Mouse (Mus musculus) ES-Bruce4 (cell line): ENCODE results near the gene Otogl. TPM values are rescaled to one million over a fixed set of nuclear protein-coding genes. Genes with fewer than 3 reads are reported as not detected.

Experiments
- H3K27ac ChIP-seq: 2 replicates; pipeline ENCODE4 v1.5.1; 2012; ENCODE audit warnings: low read length, inconsistent platforms; ENCODE audit not compliant: insufficient read depth
- H3K27me3 ChIP-seq: 2 replicates; pipeline ENCODE4 v1.6.1; 2012; ENCODE audit warnings: mild to moderate bottlenecking, low read length, inconsistent platforms; ENCODE audit not compliant: control insufficient read depth, poor library complexity, insufficient read depth, severe bottlenecking
- H3K36me3 ChIP-seq: 2 replicates; pipeline ENCODE4 v1.6.1; 2012; ENCODE audit warnings: inconsistent platforms, mild to moderate bottlenecking, low read length, moderate library complexity; ENCODE audit not compliant: control insufficient read depth, poor library complexity, insufficient read depth, severe bottlenecking
- H3K4me1 ChIP-seq: one replicate; pipeline ENCODE4 v1.8.1; 2011; ENCODE audit warnings: low read length; ENCODE audit not compliant: control insufficient read depth, insufficient read depth
- H3K4me3 ChIP-seq: 2 replicates; pipeline ENCODE4 v1.5.1; 2011; ENCODE audit warnings: low read depth, mild to moderate bottlenecking, low read length
- H3K9ac ChIP-seq: 2 replicates; pipeline ENCODE4 v1.6.1; 2012; ENCODE audit warnings: low read depth, mild to moderate bottlenecking, inconsistent platforms; ENCODE audit not compliant: poor library complexity, severe bottlenecking
- H3K9me3 ChIP-seq: replicated peaks from 2 replicates; pipeline ENCODE4 v1.6.1; 2012; ENCODE audit warnings: mild to moderate bottlenecking, low read length, inconsistent platforms; ENCODE audit not compliant: control insufficient read depth, poor library complexity, insufficient read depth, severe bottlenecking
- CTCF ChIP-seq: IDR thresholded peaks from one replicate; pipeline ENCODE4 v1.8.1; 2011; ENCODE audit warnings: low read depth, low read length
- EP300 ChIP-seq: IDR thresholded peaks from 2 replicates; pipeline ENCODE4 v1.6.1; 2011; ENCODE audit warnings: low read depth, low read length; ENCODE audit not compliant: insufficient read depth
- POLR2A ChIP-seq: IDR thresholded peaks from one replicate; pipeline ENCODE4 v1.8.1; 2011; ENCODE audit warnings: low read length; ENCODE audit not compliant: insufficient read depth
- polyA plus RNA-seq: library from polyadenylated mRNA; stranded (reverse); fragments of >200 nt; gene quantifications from 2 replicates; pipeline ENCODE4 v1.2.4, GENCODE M21; 2011; ENCODE audit warnings: low read depth; ENCODE audit not compliant: missing spikeins, insufficient read depth, insufficient read length

The Otogl gene
- polyA plus RNA-seq, 1 experiment, result not detected

DNA sequence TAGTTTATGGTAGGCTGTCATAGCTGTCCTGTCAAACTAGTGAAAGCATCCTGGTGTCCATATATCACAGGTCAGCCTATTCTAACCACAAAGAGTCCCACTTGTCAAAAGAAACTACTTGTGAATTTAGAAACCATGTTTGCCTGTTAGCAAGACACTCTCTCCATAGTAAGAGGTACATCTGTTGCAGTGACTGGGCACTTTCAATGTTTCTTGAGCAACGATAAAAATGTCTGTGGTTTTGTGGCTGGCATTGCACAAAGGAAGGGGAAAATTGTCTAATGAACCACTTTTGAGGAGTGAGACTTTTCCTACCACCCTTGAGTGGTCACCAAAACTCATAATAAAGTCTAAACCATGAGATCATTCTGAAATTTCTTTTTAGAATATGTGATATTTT is 36.1 kb upstream of the Otogl start:
- H3K27ac ChIP-seq, result no peak overlapping the region
- no peak overlapping the region for H3K9ac ChIP-seq
- H3K4me1 ChIP-seq, result no peaks in the 10 kb centered on the region
- no peaks in the 10 kb centered on the region for H3K36me3 ChIP-seq
- H3K9me3 ChIP-seq, result no peaks in the 10 kb centered on the region
- TF ChIP-seq POLR2A, result no peak
- H3K4me3 ChIP-seq, result no peak overlapping the region
- H3K27me3 ChIP-seq, result no peaks in the 10 kb centered on the region

DNA sequence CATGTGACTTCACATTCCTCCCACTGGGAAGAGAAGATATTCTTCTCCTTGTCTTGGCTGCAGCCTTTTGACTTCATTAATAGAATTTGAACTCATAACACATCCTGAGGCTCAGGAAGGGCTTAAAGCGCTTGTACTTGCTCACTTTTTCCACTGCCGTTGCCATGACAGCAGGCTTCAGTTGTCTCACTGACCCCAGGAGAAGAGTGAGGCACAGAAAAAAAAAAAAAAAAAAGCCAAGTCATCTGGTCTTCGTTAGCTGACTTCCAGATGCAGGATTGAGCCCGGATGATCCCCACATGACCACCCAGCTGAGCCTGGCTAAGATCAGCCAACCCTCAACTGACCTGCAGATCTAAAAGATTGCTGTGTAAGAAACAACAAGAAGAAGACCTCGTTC is 34.4 kb upstream of the Otogl start:
- Histone ChIP-seq H3K4me1 (no peaks in the 10 kb centered on the region), H3K9me3 (no peaks in the 10 kb centered on the region), H3K4me3 (no peak overlapping the region), H3K36me3 (no peaks in the 10 kb centered on the region), H3K27me3 (no peaks in the 10 kb centered on the region), H3K27ac (no peak overlapping the region), H3K9ac (no peak overlapping the region)
- no peak for TF ChIP-seq POLR2A
- no peak for TF ChIP-seq EP300
- TF ChIP-seq CTCF, result no peak

DNA sequence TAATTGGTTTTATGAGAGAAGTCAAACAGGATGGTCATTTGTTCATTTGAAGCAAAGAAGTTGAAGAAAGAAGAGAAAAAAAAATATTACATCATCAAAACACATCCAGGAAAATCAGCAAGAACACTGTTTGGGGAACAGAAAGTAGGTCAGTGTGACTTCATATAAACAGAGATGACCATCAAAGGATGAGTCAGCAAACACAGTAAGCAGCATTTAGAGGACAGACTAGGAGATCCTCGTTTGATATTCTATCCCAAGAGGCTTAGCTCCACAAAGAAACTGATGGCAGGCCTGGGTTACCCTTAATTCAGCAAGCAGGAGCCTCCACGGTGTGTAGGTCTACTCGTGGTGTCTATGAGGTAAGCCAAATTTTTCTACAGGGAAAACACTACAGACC is 31.9 kb upstream of the Otogl start:
- no peaks in the 10 kb centered on the region for H3K9me3 ChIP-seq
- H3K4me3 ChIP-seq, result no peak overlapping the region
- no peak overlapping the region for H3K9ac ChIP-seq
- H3K4me1 ChIP-seq, result no peaks in the 10 kb centered on the region
- H3K36me3 ChIP-seq, result no peaks in the 10 kb centered on the region
- H3K27me3 ChIP-seq, result no peaks in the 10 kb centered on the region
- TF ChIP-seq POLR2A, result no peak
- no peak for TF ChIP-seq CTCF
- no peak for TF ChIP-seq EP300
- no peak overlapping the region for H3K27ac ChIP-seq

DNA sequence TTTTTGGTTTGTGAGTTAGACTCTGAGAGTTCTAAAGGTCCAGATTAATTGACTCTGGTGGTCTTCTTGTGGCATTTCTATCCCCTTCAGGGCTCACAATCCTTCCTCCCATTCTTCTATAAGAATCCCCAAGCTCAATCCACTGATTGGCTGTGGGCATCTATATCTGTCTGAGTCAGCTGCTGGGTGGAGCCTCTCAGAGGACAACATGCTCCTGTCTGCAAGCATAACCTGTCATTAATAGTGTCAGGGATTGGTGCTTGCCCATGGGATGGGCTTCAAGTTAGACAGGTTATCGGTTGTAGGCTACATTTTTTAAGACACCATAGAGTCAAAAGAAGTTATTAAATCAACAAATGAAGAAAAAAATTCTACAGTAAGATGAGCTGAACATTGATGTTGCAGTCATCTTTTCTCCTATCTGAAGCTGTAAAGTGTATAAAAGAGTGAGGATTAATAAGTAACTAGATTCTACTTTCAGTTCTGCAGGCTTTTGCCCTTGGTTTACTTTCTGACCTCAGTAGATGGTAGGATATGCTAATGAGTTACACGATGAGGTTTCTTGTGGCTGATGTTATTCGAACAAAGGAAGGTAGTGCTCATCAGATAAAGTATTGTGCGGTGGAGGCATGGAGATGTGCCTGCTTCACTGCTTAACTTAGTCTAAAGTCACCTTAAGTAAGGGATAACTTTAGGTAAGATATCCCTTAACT is 29.4 kb upstream of the Otogl start:
- TF ChIP-seq CTCF, result no peak
- TF ChIP-seq EP300, result no peak
- TF ChIP-seq POLR2A, result no peak
- Histone ChIP-seq H3K4me3 (no peak overlapping the region), H3K4me1 (no peaks in the 10 kb centered on the region), H3K27ac (no peak overlapping the region), H3K9ac (no peak overlapping the region), H3K27me3 (no peaks in the 10 kb centered on the region), H3K9me3 (no peaks in the 10 kb centered on the region), H3K36me3 (no peaks in the 10 kb centered on the region)

DNA sequence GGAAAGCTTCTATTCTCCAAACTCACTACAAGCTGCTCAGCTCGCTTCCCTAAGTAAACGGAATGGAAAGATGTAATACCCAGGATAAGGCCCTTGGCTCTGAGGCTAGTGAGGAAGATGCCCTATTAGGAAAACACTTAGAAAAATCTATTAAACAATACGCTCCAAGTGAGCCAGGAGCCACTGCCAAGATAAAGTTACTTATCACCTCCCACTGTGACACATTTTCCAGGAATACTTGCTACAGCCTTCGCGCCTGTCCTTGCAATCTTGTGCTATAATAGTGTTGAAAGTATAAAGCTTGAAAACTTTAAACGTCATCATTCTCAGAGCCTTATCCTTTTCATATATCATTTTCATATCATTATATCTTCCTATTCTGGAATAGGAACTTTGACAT is 28.4 kb upstream of the Otogl start:
- H3K27me3 ChIP-seq, result no peaks in the 10 kb centered on the region
- no peak overlapping the region for H3K9ac ChIP-seq
- TF ChIP-seq CTCF (no peak), EP300 (no peak), POLR2A (no peak)

DNA sequence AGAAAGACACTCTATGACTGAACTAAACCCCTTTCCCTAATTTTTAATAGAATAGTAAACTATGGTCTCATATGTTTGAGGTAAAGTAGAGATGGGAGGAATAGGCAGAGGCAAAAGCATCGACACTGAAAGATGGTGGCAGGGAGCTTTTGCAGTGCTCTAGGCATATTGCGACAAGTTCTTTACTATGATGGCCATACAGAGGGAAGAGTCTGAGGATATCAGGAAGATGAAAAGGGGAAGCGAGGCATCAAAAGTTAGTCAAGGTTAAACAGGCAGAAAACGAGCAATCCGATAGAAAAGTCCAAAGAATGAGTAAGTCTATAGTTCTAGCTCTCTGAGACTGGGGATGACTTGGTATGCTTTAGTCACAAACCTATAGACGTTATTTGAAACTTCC is 27.9 kb upstream of the Otogl start:
- Histone ChIP-seq H3K27ac (no peak overlapping the region), H3K36me3 (no peaks in the 10 kb centered on the region)
- TF ChIP-seq POLR2A (no peak), EP300 (no peak), CTCF (no peak)

More for the DNA sequence above, 28.4 kb upstream of the Otogl start:
- Histone ChIP-seq H3K27ac (no peak overlapping the region), H3K4me3 (no peak overlapping the region), H3K4me1 (no peaks in the 10 kb centered on the region), H3K36me3 (no peaks in the 10 kb centered on the region), H3K9me3 (no peaks in the 10 kb centered on the region)

More for the DNA sequence above, 27.9 kb upstream of the Otogl start:
- Histone ChIP-seq H3K4me1 (no peaks in the 10 kb centered on the region), H3K9me3 (no peaks in the 10 kb centered on the region), H3K4me3 (no peak overlapping the region), H3K27me3 (no peaks in the 10 kb centered on the region), H3K9ac (no peak overlapping the region)
